Mouse (Mus musculus): ENCODE results near the gene Bicc1. TPM values are rescaled to one million over a fixed set of nuclear protein-coding genes. Genes with fewer than 3 reads are reported as not detected.

The Bicc1 gene
- polyA plus RNA-seq, 1 experiment = 69.0 TPM

DNA sequence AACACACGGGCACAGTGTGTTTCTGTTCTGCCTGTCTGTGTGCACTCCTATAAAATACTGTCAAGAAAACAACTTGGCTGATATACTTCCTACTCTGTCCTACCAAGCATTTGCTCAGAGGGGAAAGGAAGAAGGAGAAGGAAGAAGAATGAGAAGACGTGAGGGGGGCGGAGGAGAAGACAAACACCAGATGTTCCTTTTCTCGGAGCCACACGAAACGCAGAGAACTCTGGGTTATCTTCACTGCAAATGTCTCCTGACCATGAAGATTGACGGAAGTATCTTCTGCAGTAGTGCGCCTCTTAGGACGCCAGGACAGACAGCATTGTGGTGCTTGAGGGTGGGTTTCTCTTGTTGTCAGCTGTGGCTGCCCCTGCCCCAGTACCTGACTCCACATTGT lies 134.8 kb downstream of the Bicc1 start:
- Histone ChIP-seq H3K4me1 (ENCODE audit: control insufficient read depth, insufficient read depth, low read length) (no peaks in the 10 kb centered on the region), H3K36me3 (ENCODE audit: control insufficient read depth, insufficient read depth, low read length) (no peaks in the 10 kb centered on the region), H3K4me3 (ENCODE audit: insufficient read depth, low read depth, low read length) (no peak overlapping the region), H3K27me3 (replicated peaks; ENCODE audit: control insufficient read depth, insufficient read depth, low read length) (no peaks in the 10 kb centered on the region), H3K27ac (ENCODE audit: insufficient read depth, low read depth, low read length) (peak overlapping the region; percentile 27; the same call in 1 of the 2 replicates)
- TF ChIP-seq POLR2A (IDR thresholded peaks at IDR 0.05; ENCODE audit: low read depth, low read length) (no peak), CTCF (conservative IDR thresholded peaks at IDR 0.05; ENCODE audit: insufficient read depth, insufficient read length, low read depth, low read length) (no peak)
- DNase-seq = no peak
- 58% methylated on average over 9 of the region's 9 CpGs for WGBS

DNA sequence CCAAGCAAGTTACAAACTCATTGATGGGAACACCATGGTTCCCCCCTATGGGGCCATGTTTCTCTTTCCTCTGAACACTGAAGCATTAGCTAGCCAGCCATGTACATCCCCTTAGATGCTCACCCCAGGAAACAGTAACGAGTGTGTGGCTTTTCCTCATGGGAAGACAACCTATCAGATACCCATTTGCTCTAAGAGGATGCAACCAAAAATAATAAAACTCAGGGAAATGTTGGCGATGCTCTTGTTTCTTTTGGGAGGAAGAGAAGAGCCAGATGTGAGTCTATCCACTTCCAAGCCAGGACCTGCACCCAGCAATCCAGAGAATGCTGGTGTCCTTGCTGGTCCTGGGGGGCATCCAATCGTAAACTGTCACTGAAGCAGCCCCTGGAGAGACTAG lies 136.0 kb downstream of the Bicc1 start:
- no peaks in the 10 kb centered on the region for H3K27me3 ChIP-seq (replicated peaks; ENCODE audit: control insufficient read depth, insufficient read depth, low read length)
- TF ChIP-seq CTCF (conservative IDR thresholded peaks at IDR 0.05; ENCODE audit: insufficient read depth, insufficient read length, low read depth, low read length) = no peak
- no peak for TF ChIP-seq POLR2A (IDR thresholded peaks at IDR 0.05; ENCODE audit: low read depth, low read length)
- 61% methylated on average over 3 of the region's 3 CpGs for WGBS
- no peak overlapping the region for H3K4me3 ChIP-seq (ENCODE audit: insufficient read depth, low read depth, low read length)
- no peak for DNase-seq
- no peaks in the 10 kb centered on the region for H3K4me1 ChIP-seq (ENCODE audit: control insufficient read depth, insufficient read depth, low read length)
- no peak overlapping the region for H3K27ac ChIP-seq (ENCODE audit: insufficient read depth, low read depth, low read length)
- H3K36me3 ChIP-seq (ENCODE audit: control insufficient read depth, insufficient read depth, low read length) = no peaks in the 10 kb centered on the region

GRCm38 (mm10) chr10:71020459-71020858 lies 139.0 kb downstream of the Bicc1 start:
- Histone ChIP-seq H3K4me3 (ENCODE audit: insufficient read depth, low read depth, low read length) (no peak overlapping the region), H3K27me3 (replicated peaks; ENCODE audit: control insufficient read depth, insufficient read depth, low read length) (no peaks in the 10 kb centered on the region), H3K27ac (ENCODE audit: insufficient read depth, low read depth, low read length) (no peak overlapping the region), H3K36me3 (ENCODE audit: control insufficient read depth, insufficient read depth, low read length) (no peaks in the 10 kb centered on the region), H3K4me1 (ENCODE audit: control insufficient read depth, insufficient read depth, low read length) (no peaks in the 10 kb centered on the region)
- DNase-seq = no peak
- 70% methylated on average over 5 of the region's 5 CpGs for WGBS
- TF ChIP-seq CTCF (conservative IDR thresholded peaks at IDR 0.05; ENCODE audit: insufficient read depth, insufficient read length, low read depth, low read length) (no peak), POLR2A (IDR thresholded peaks at IDR 0.05; ENCODE audit: low read depth, low read length) (no peak)

- Histone ChIP-seq H3K36me3 (ENCODE audit: control insufficient read depth, insufficient read depth, low read length) (no peaks in the 10 kb centered on the region), H3K4me3 (ENCODE audit: insufficient read depth, low read depth, low read length) (no peak overlapping the region), H3K4me1 (ENCODE audit: control insufficient read depth, insufficient read depth, low read length) (no peaks in the 10 kb centered on the region), H3K27ac (ENCODE audit: insufficient read depth, low read depth, low read length) (no peak overlapping the region), H3K27me3 (replicated peaks; ENCODE audit: control insufficient read depth, insufficient read depth, low read length) (no peaks in the 10 kb centered on the region)
- 90% methylated on average over 6 of the region's 6 CpGs for WGBS
- peak; percentile 27 for DNase-seq
- TF ChIP-seq POLR2A (IDR thresholded peaks at IDR 0.05; ENCODE audit: low read depth, low read length) (no peak), CTCF (conservative IDR thresholded peaks at IDR 0.05; ENCODE audit: insufficient read depth, insufficient read length, low read depth, low read length) (no peak)
Observed at GRCm38 (mm10) chr10:71019836-71020235, 139.7 kb downstream of the Bicc1 start.

DNA sequence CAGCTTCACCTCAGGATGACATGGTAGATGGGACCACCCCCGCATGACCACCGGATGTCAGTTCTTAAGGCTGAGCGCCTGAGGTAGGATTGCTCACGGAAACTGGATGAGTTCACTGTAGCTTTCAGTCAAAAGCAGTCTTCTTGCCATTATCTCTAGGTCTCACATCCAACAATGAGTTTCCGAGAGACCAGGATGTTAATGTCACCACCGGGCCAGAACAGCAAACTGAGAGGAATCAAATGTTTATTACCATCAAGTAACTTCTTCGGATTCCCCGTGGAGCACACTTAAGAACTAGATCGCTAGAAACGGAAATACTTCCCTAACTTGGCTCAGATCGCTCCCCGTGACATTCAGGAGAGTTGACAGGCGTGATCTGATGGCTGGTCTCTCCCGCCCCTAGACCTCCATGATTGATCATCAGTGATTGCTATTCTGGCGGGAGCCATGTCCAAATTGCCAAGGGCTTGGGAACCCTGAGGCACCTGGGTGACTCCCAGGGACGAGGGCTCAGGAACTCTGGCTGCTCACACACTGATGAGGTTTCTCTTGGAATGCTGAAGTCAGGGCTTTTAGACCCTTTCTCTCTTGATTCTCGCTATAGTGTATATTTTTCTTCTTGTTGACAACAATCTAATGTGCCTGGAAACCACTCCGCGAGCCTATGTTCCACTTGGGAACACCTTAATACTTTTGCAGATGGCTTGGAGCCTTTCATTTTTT lies 149.6 kb downstream of the Bicc1 start:
- H3K36me3 ChIP-seq (ENCODE audit: control insufficient read depth, insufficient read depth, low read length) = no peaks in the 10 kb centered on the region
- no peak for DNase-seq
- no peaks in the 10 kb centered on the region for H3K27me3 ChIP-seq (replicated peaks; ENCODE audit: control insufficient read depth, insufficient read depth, low read length)
- 87% methylated on average over 19 of the region's 19 CpGs for WGBS
- H3K27ac ChIP-seq (ENCODE audit: insufficient read depth, low read depth, low read length) = no peak overlapping the region
- no peak overlapping the region for H3K4me3 ChIP-seq (ENCODE audit: insufficient read depth, low read depth, low read length)
- no peak for TF ChIP-seq CTCF (conservative IDR thresholded peaks at IDR 0.05; ENCODE audit: insufficient read depth, insufficient read length, low read depth, low read length)
- TF ChIP-seq POLR2A (IDR thresholded peaks at IDR 0.05; ENCODE audit: low read depth, low read length) = no peak
- H3K4me1 ChIP-seq (ENCODE audit: control insufficient read depth, insufficient read depth, low read length) = no peaks in the 10 kb centered on the region

DNA sequence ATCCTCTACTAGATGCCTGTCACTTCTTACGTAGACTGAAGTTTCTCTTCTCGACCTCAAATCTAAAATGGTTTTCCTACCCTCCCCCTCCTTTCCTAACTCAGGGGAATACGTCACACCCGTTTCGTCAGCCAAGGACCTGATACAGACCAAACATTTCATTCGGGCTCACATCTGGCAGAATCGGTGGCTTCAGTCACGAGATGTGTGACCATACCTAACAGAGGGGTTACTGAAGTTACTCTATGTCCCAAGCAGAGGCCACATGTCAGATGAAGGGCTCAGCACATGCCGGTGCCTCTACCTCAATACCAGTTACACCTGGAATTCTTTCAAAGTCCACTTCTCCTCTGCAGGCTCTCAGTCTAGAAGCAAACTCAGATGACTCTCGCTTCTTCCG lies 150.8 kb downstream of the Bicc1 start:
- Histone ChIP-seq H3K4me3 (ENCODE audit: insufficient read depth, low read depth, low read length) (no peak overlapping the region), H3K27ac (ENCODE audit: insufficient read depth, low read depth, low read length) (no peak overlapping the region), H3K4me1 (ENCODE audit: control insufficient read depth, insufficient read depth, low read length) (no peaks in the 10 kb centered on the region; the same call in 1 of the 2 replicates), H3K36me3 (ENCODE audit: control insufficient read depth, insufficient read depth, low read length) (no peaks in the 10 kb centered on the region), H3K27me3 (replicated peaks; ENCODE audit: control insufficient read depth, insufficient read depth, low read length) (no peaks in the 10 kb centered on the region)
- whole genome bisulfite sequencing = 85% methylated on average over 11 of the region's 11 CpGs
- TF ChIP-seq POLR2A (IDR thresholded peaks at IDR 0.05; ENCODE audit: low read depth, low read length) (no peak), CTCF (conservative IDR thresholded peaks at IDR 0.05; ENCODE audit: insufficient read depth, insufficient read length, low read depth, low read length) (no peak)
- no peak for DNase-seq

DNA sequence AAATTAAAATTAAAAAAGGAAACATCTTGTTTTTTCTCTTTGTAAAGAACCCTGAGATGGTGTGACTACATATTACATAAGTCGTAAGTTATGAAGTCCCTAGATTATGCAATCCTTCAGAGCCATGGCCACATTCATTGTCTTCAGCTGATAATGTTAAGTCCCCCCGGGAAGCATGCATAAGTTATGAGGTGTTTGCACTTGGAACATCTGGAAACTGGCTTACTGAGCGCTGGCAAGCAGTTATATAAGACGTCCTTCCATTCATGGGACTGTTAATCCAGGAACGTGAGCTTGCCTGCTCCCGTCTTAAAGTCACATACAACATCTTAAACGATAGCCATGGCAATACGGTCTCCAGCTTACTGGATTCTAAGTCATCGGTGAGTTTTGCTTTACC lies 151.5 kb downstream of the Bicc1 start:
- H3K4me1 ChIP-seq (ENCODE audit: control insufficient read depth, insufficient read depth, low read length) = no peaks in the 10 kb centered on the region; the same call in 1 of the 2 replicates
- peak; percentile 29 for DNase-seq
- H3K27ac ChIP-seq (ENCODE audit: insufficient read depth, low read depth, low read length) = no peak overlapping the region
- H3K36me3 ChIP-seq (ENCODE audit: control insufficient read depth, insufficient read depth, low read length) = no peaks in the 10 kb centered on the region
- H3K27me3 ChIP-seq (replicated peaks; ENCODE audit: control insufficient read depth, insufficient read depth, low read length) = no peaks in the 10 kb centered on the region
- H3K4me3 ChIP-seq (ENCODE audit: insufficient read depth, low read depth, low read length) = no peak overlapping the region
- TF ChIP-seq POLR2A (IDR thresholded peaks at IDR 0.05; ENCODE audit: low read depth, low read length) (no peak), CTCF (conservative IDR thresholded peaks at IDR 0.05; ENCODE audit: insufficient read depth, insufficient read length, low read depth, low read length) (no peak)
- 73% methylated on average over 9 of the region's 9 CpGs for WGBS
